Mouse (Mus musculus): ENCODE data around the gene 2510039O18Rik. TPM values are rescaled to one million over a fixed set of nuclear protein-coding genes. Genes with fewer than 3 reads are reported as not detected.

The 2510039O18Rik gene
- total RNA-seq, 2 experiments from 2014 or later: 29.0 to 30.6 TPM

- intact Hi-C loops (cut with DNase I): loop anchor here (5.0 kb wide), 1 partner anchor 69 kb away; the partner anchor contains the start of genes Fv1 and Miip
- DNase-seq (ENCODE audit: low spot score in 2 of 2): no peak
Observed at GRCm38 (mm10) chr4:147935904-147936303, 4.8 kb upstream of the 2510039O18Rik start.

GRCm38 (mm10) chr4:147936331-147936954, 4.3 kb upstream of the 2510039O18Rik start, which contains the start of gene Plod1:
TSS of gene Plod1 (minus strand) at chr4:147936767.
- peak; percentile 69 to 78 for DNase-seq (ENCODE audit: low spot score in 2 of 2)
- intact Hi-C loops (cut with DNase I): loop anchor here (5.0 kb wide), 1 partner anchor 69 kb away; the partner anchor contains the start of genes Fv1 and Miip

GRCm38 (mm10) chr4:147937021-147937420, 3.7 kb upstream of the 2510039O18Rik start:
- intact Hi-C loops (cut with DNase I): loop anchor here (5.0 kb wide), 1 partner anchor 70 kb away; the partner anchor contains the start of genes Fv1 and Miip
- no peak for DNase-seq (ENCODE audit: low spot score in 2 of 2)

GRCm38 (mm10) chr4:147937486-147937885, 3.2 kb upstream of the 2510039O18Rik start:
- DNase-seq (ENCODE audit: low spot score in 2 of 2): no peak
- intact Hi-C loops (cut with DNase I): loop anchor here (5.0 kb wide), 1 partner anchor 70 kb away; the partner anchor contains the start of genes Fv1 and Miip

GRCm38 (mm10) chr4:147938148-147939096, 2.3 kb upstream of the 2510039O18Rik start:
- DNase-seq (ENCODE audit: low spot score in 2 of 2): peak in 1 of 2 experiments; percentile 17
- intact Hi-C loops (cut with DNase I): loop anchor here (5.0 kb wide), 1 partner anchor 71 kb away; the partner anchor contains the start of genes Fv1 and Miip

GRCm38 (mm10) chr4:147940111-147940510, 584 bp upstream of the 2510039O18Rik start:
- DNase-seq (ENCODE audit: low spot score in 2 of 2): peak in 1 of 2 experiments; percentile 46
- intact Hi-C loops (cut with DNase I): no loop called here

- intact Hi-C loops (cut with DNase I): no loop called here
- DNase-seq (ENCODE audit: low spot score in 2 of 2): peak in 1 of 2 experiments; percentile 26
Observed at GRCm38 (mm10) chr4:147941045-147942020, 638 bp downstream of the 2510039O18Rik start.

- intact Hi-C loops (cut with DNase I): no loop called here
- no peak for DNase-seq (ENCODE audit: low spot score in 2 of 2)
Observed at GRCm38 (mm10) chr4:147943005-147943404, 2.3 kb downstream of the 2510039O18Rik start.

GRCm38 (mm10) chr4:147947511-147947910, 6.8 kb downstream of the 2510039O18Rik start:
- DNase-seq (ENCODE audit: low spot score in 2 of 2): no peak
- intact Hi-C loops (cut with DNase I): no loop called here

- intact Hi-C loops (cut with DNase I): loop anchor here (2.0 kb wide), 1 partner anchor 55 kb away; no protein-coding TSS in a partner anchor
- peak; percentile 51 to 56 for DNase-seq (ENCODE audit: low spot score in 2 of 2)
Observed at GRCm38 (mm10) chr4:147953590-147953989, 12.9 kb downstream of the 2510039O18Rik start.

- DNase-seq (ENCODE audit: low spot score in 2 of 2): no peak
Observed at GRCm38 (mm10) chr4:147957141-147957540, 16.4 kb downstream of the 2510039O18Rik start.

GRCm38 (mm10) chr4:147959881-147960831, 19.5 kb downstream of the 2510039O18Rik start:
- intact Hi-C loops (cut with DNase I): no loop called here
- peak; percentile 60 to 65 for DNase-seq (ENCODE audit: low spot score in 2 of 2)

More at GRCm38 (mm10) chr4:147957141-147957540, 16.4 kb downstream of the 2510039O18Rik start:
- intact Hi-C loops (cut with DNase I): no loop called here

GRCm38 (mm10) chr4:147962781-147963180, 22.1 kb downstream of the 2510039O18Rik start:
- intact Hi-C loops (cut with DNase I): no loop called here
- DNase-seq (ENCODE audit: low spot score in 2 of 2): peak in 1 of 2 experiments; percentile 20

- intact Hi-C loops (cut with DNase I): no loop called here
- no peak for DNase-seq (ENCODE audit: low spot score in 2 of 2)
Observed at GRCm38 (mm10) chr4:147963623-147964022, 22.9 kb downstream of the 2510039O18Rik start.

GRCm38 (mm10) chr4:147965712-147966111, 25.0 kb downstream of the 2510039O18Rik start:
- no peak for DNase-seq (ENCODE audit: low spot score in 2 of 2)
- intact Hi-C loops (cut with DNase I): no loop called here

GRCm38 (mm10) chr4:147968816-147969215, 28.1 kb downstream of the 2510039O18Rik start:
- intact Hi-C loops (cut with DNase I): no loop called here
- DNase-seq (ENCODE audit: low spot score in 2 of 2): no peak

- no peak for DNase-seq (ENCODE audit: low spot score in 2 of 2)
- intact Hi-C loops (cut with DNase I): no loop called here
Observed at GRCm38 (mm10) chr4:147969337-147969736, 28.6 kb downstream of the 2510039O18Rik start.

GRCm38 (mm10) chr4:147976237-147976636, 35.5 kb downstream of the 2510039O18Rik start:
- intact Hi-C loops (cut with DNase I): no loop called here
- no peak for DNase-seq (ENCODE audit: low spot score in 2 of 2)

All from left cerebral cortex, postnatal 25 days (tissue).